12 mouse cellular contexts compared by ENCODE assay signal in the genomic region with DNA sequence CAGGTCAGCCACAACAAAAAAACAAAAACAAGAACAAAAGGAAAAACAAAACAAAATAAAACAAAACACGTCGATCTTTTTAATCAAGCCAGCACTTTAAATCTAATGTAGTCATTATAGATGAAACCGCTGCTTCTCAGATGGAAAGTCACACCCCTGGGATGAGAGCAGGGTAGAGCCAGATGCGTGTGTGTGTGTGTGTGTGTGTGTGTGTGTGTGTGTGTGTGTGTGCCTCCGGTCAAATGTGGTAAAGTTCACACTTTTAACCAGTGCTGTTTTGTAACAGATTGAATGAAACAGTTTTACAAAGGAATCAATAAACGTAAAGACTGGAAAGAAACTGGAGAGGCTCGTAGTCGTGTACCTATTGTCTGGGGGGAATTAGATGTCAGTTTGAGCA. TPM values are rescaled to one million over a fixed set of nuclear protein-coding genes. Genes with fewer than 3 reads are reported as not detected.
"Had no signal": no experiment of that assay in that cellular context is flagged by ENCODE, and none has a peak within 500 bp of the region (broad histone marks: within the 10 kb centered on the region; RNA-seq: fewer than 3 reads in every experiment).

No protein-coding gene starts in this region.

- H3K27me3 ChIP-seq: stomach, embryonic 15.5 days had no signal

- H3K36me3 ChIP-seq: stomach, embryonic 15.5 days had no signal

- H3K4me1 ChIP-seq: stomach, embryonic 15.5 days had no signal

- DNase-seq: kidney, adult 18-20 months; kidney, postnatal 10 days; kidney, postnatal 4 days; lung, adult 2 months; lung, postnatal 36 days; thymus, postnatal 36 days had no signal

- H3K4me2 ChIP-seq: stomach, embryonic 15.5 days had no signal

- H3K4me3 ChIP-seq: layer of hippocampus, adult 2 months; stomach, embryonic 15.5 days had no signal

- H3K9me3 ChIP-seq: stomach, embryonic 15.5 days had no signal

- H3K27ac ChIP-seq: layer of hippocampus, adult 2 months; liver, embryonic 14.5 days; stomach, embryonic 15.5 days had no signal

- ATAC-seq: lung, postnatal 0 days had no signal

- H3K9ac ChIP-seq: liver, embryonic 14.5 days; stomach, embryonic 15.5 days had no signal

RNA-seq across cellular contexts. Expression of a gene that starts 50.0 kb away (rescaled TPM):
- total RNA-seq: megakaryocyte progenitor cell, adult 5-6 weeks; neutrophil, adult 5-6 weeks had no signal
